Mouse (Mus musculus) fat pad, adult 2 months (tissue): Measurements from ENCODE around the gene Tdrd9.
"Not testable (repeated sequence)": the region's sequence is repeated elsewhere in the genome, so short reads cannot be mapped to it uniquely, and the experiment has no call there.

ENCODE experiments used
- DNase-seq: peaks from one replicate; pipeline ENCODE4 v3.0.0-alpha.2; 2011; ENCODE audit warnings: low read depth, low spot score; ENCODE audit errors: extremely low read depth

Tdrd9 gene

GRCm38 (mm10) chr12:112025457-112025856 is 54.1 kb downstream of the Tdrd9 start:
- DNase-seq, result no peak

- DNase-seq, result no peak
Observed at GRCm38 (mm10) chr12:112025907-112026645, 54.7 kb downstream of the Tdrd9 start.

- no peak for DNase-seq
Observed at GRCm38 (mm10) chr12:112027408-112027807, 56.0 kb downstream of the Tdrd9 start.

- no peak for DNase-seq
Observed at GRCm38 (mm10) chr12:112033409-112033975, 62.1 kb downstream of the Tdrd9 start.

GRCm38 (mm10) chr12:112035341-112036100 is 64.2 kb downstream of the Tdrd9 start:
- not testable (repeated sequence) for DNase-seq

- no peak for DNase-seq
Observed at GRCm38 (mm10) chr12:112038441-112038840, 67.1 kb downstream of the Tdrd9 start.

GRCm38 (mm10) chr12:112039169-112039568 is 67.8 kb downstream of the Tdrd9 start:
- DNase-seq, result no peak

- DNase-seq, result no peak
Observed at GRCm38 (mm10) chr12:112042681-112043080, 71.3 kb downstream of the Tdrd9 start.

GRCm38 (mm10) chr12:112077651-112078050 is 106.3 kb downstream of the Tdrd9 start:
- no peak for DNase-seq

- DNase-seq, result no peak
Observed at GRCm38 (mm10) chr12:112079911-112080310, 108.6 kb downstream of the Tdrd9 start.

- DNase-seq, result peak; percentile 56
Observed at GRCm38 (mm10) chr12:112080911-112081310, 109.6 kb downstream of the Tdrd9 start.

GRCm38 (mm10) chr12:112082241-112082640 is 110.9 kb downstream of the Tdrd9 start:
- DNase-seq, result peak; percentile 96

- DNase-seq, result no peak
Observed at GRCm38 (mm10) chr12:112086250-112086649, 114.9 kb downstream of the Tdrd9 start.

GRCm38 (mm10) chr12:112086726-112087125 is 115.4 kb downstream of the Tdrd9 start:
- DNase-seq, result no peak

GRCm38 (mm10) chr12:112088609-112089324 is 117.4 kb downstream of the Tdrd9 start:
- peak; percentile 42 for DNase-seq

GRCm38 (mm10) chr12:112091054-112091453 is 119.7 kb downstream of the Tdrd9 start:
- DNase-seq, result no peak

GRCm38 (mm10) chr12:112094261-112094880 is 123.0 kb downstream of the Tdrd9 start:
- no peak for DNase-seq

- peak; percentile 95 for DNase-seq
Observed at GRCm38 (mm10) chr12:112096051-112096732, 124.8 kb downstream of the Tdrd9 start.

- no peak for DNase-seq
Observed at GRCm38 (mm10) chr12:112096733-112097117, 125.4 kb downstream of the Tdrd9 start.

GRCm38 (mm10) chr12:112100106-112100505 is 128.7 kb downstream of the Tdrd9 start:
- no peak for DNase-seq
